9 mouse cellular contexts compared by ENCODE assay signal in the genomic region with DNA sequence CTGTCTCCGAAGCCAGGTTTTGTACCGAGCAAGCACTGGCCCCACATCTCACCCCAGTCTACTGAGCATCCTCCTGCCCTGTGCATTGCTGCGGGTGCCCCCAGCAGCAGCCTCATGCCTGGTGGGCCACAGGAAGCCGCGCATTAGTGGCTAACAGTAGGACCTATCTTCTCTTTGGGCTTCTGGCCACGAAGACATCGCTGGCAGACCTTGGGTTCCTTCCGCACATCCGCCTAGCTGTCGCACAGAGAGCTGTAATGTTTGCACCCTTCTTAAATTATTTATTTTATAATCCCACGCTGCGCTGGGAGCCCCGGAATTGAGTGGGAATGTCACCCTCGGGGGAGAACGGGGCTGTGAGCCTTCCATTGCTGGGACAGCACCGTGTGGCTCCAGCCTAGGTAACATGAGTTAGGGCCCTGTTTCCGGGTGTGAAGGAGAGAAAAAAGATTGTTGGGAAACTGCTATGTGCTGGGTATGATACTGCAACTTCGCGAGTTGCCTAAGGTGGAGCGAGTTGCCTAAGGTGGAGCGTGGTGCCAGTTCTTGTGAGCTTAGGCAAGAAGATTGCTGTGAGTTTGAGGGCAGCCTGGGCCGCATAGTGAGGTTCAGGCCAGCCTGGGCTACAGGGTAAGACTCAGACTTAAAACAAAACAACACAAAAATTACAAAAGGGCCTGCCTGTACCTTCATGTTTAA. TPM values are rescaled to one million over a fixed set of nuclear protein-coding genes. Genes with fewer than 3 reads are reported as not detected.
DNase-seq lines count a peak whose midpoint lies in the region; ATAC-seq and TF ChIP-seq lines count a peak whose summit lies in the region.
"Had no signal": no experiment of that assay in that cellular context is flagged by ENCODE, and none has a peak within 500 bp of the region (broad histone marks: within the 10 kb centered on the region; RNA-seq: fewer than 3 reads in every experiment).

No protein-coding gene starts in this region.

- intact Hi-C loops in gastrocnemius, adult 2 months (cut with DNase I) = loop anchor here (5.0 kb wide), 1 partner anchor 84 kb away; no protein-coding TSS in a partner anchor

- TF ChIP-seq CTCF in gastrocnemius, adult 2 months (IDR thresholded peaks at IDR 0.05) = no peak
- no peak for TF ChIP-seq CTCF in cortical plate, adult 2 months (IDR thresholded peaks at IDR 0.05; ENCODE audit: extremely low read depth, insufficient read depth, low read length)

- TF ChIP-seq POLR2A in cortical plate, adult 2 months (IDR thresholded peaks at IDR 0.05; ENCODE audit: extremely low read depth, insufficient read depth, low read length) = 0 out of 2 replicates have a peak, but pooled peaks have one; percentile 27

- H3K4me2 ChIP-seq in hindbrain, embryonic 15.5 days = peak overlapping the region; percentile 78

- peak overlapping the region; percentile 83 for H3K4me3 ChIP-seq in gastrocnemius, adult 2 months
- H3K4me3 ChIP-seq in cortical plate, adult 2 months (ENCODE audit: insufficient read depth, low read length) = peak overlapping the region; percentile 69
- peak overlapping the region; percentile 57 for H3K4me3 ChIP-seq in hindbrain, embryonic 15.5 days

- H3K9ac ChIP-seq in hindbrain, embryonic 15.5 days = peak overlapping the region; percentile 64

- H3K27me3 ChIP-seq in hindbrain, embryonic 15.5 days = 0 out of 2 replicates have a peak, but pooled peaks cover 3% of the 10 kb centered on the region

- ATAC-seq in hindbrain, embryonic 15.5 days (ENCODE audit: low FRiP score, low read depth) = 0 out of 2 replicates have a peak, but pooled peaks have one; percentile 6
- peak; percentile 9 for ATAC-seq in megakaryocyte progenitor cell, adult 5-6 weeks (replicated peaks; ENCODE audit: poor library complexity)

- no peaks in the 10 kb centered on the region for H3K36me3 ChIP-seq in hindbrain, embryonic 15.5 days

- peaks cover 2% of the 10 kb centered on the region; the same call in 1 of the 2 replicates for H3K4me1 ChIP-seq in cortical plate, adult 2 months (ENCODE audit: control insufficient read depth, insufficient read depth, low read length)
- peaks cover 64% of the 10 kb centered on the region for H3K4me1 ChIP-seq in hindbrain, embryonic 15.5 days (replicated peaks)

- DNase-seq in gastrocnemius, adult 2 months = peak; percentile 37
- no peak for DNase-seq in gastrocnemius, adult 8-10 months (ENCODE audit: low spot score in 2 of 2)
- peak; percentile 47 for DNase-seq in 3T3-L1 (ENCODE audit: low read depth, low spot score)
- DNase-seq in Muller cell, postnatal 12 days (ENCODE audit: inconsistent ontology term) = no peak
- no peak for DNase-seq in c-Kit-positive CD71-positive TER-119-positive erythroid progenitor cells, embryonic 14.5 days (ENCODE audit: low spot score)

- WGBS in hindbrain, embryonic 15.5 days = 34% methylated on average over 22 of the region's 22 CpGs

- H3K27ac ChIP-seq in gastrocnemius, adult 2 months = peak overlapping the region; percentile 89
- H3K27ac ChIP-seq in cortical plate, adult 2 months (ENCODE audit: insufficient read depth, low read length) = peak overlapping the region; percentile 13
- H3K27ac ChIP-seq in hindbrain, embryonic 15.5 days (replicated peaks) = peak overlapping the region; percentile 75

- H3K9me3 ChIP-seq in hindbrain, embryonic 15.5 days = no peaks in the 10 kb centered on the region

RNA-seq across cellular contexts. Expression of gene Chst12, which starts 0.9 kb away (rescaled TPM):
- total RNA-seq in gastrocnemius, adult 2 months (2021) = 1 to 10 TPM; 4.3 to 7.4 TPM
- total RNA-seq in gastrocnemius, adult 8-10 months (2022) = 1 to 10 TPM; 2.4 to 5.2 (median 3.5) TPM
- 18.3 and 19.3 TPM in 2 replicates for polyA plus RNA-seq in cortical plate, adult 2 months (2012; rRNA removed)
- 25.2 and 26.1 TPM in 2 replicates for polyA plus RNA-seq in hindbrain, embryonic 15.5 days (2015; fragmentation: Nextera tagmentation; extraction: Ambion mirVana)
- 68.5 and 74.5 TPM in 2 replicates for total RNA-seq in megakaryocyte progenitor cell, adult 5-6 weeks (2015)
- 31.4 and 39.4 TPM in 2 replicates for total RNA-seq in megakaryocyte progenitor cell, adult 5-6 weeks (2017)

RNA-seq across cellular contexts. Expression of gene Grifin, which starts 58.6 kb away (rescaled TPM):
- not detected for total RNA-seq in gastrocnemius, adult 2 months (2021)
- total RNA-seq in gastrocnemius, adult 8-10 months (2022) = not detected
- polyA plus RNA-seq in cortical plate, adult 2 months (2012; rRNA removed) = 0.26 and 1.4 TPM in 2 replicates
- not detected in 2 replicates for polyA plus RNA-seq in hindbrain, embryonic 15.5 days (2015; fragmentation: Nextera tagmentation; extraction: Ambion mirVana)
- not detected in 2 replicates for total RNA-seq in megakaryocyte progenitor cell, adult 5-6 weeks (2015)
- not detected in 2 replicates for total RNA-seq in megakaryocyte progenitor cell, adult 5-6 weeks (2017)
- total RNA-seq: layer of hippocampus, postnatal 10 days had no signal

Comparison
In these comparisons a context has a peak if more than half of its experiments do, and no peak if none do; other contexts are left out.
1. DNase-seq: peak in gastrocnemius, adult 2 months (single experiment) and 3T3-L1 (single experiment); none in gastrocnemius, adult 8-10 months (0 of 2), Muller cell, postnatal 12 days (single experiment) and c-Kit-positive CD71-positive TER-119-positive erythroid progenitor cells, embryonic 14.5 days (single experiment).
2. H3K27ac ChIP-seq: peak in every context shown above with its lines; median percentile 89 in gastrocnemius, adult 2 months; 75 in hindbrain, embryonic 15.5 days; 13 in cortical plate, adult 2 months.
3. Peak in every context shown above with its lines, with median percentiles within 50 percentile points of each other: H3K4me3 ChIP-seq.